Mouse (Mus musculus) ZHBTc4 (cell line): Measurements from ENCODE around the gene Pcif1.

Source experiments
- DNase-seq: peaks from one replicate; pipeline ENCODE4 v3.0.0-alpha.2; 2011; ENCODE audit warnings: low read depth, low spot score

Pcif1 gene

DNA sequence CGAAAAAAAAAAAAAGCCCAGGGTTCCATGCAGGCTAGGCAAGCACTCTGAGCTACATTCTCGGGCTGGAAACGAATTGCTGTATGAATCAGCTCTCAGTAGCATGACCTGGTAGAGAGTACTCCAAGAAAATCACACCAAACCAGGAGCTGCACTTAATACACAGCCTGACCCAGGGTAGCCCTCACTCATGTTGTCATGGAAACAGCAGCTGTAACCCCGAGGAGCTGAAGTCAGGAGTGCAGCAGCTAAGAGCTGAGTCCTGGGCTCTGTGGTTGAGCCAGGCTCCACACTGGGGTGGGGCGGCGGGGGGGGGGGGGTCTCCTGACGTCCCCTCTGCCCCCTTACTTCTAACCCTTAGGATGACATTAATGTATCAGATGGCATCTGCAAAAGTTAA, 42.9 kb downstream of the Pcif1 start:
- DNase-seq: no peak

DNA sequence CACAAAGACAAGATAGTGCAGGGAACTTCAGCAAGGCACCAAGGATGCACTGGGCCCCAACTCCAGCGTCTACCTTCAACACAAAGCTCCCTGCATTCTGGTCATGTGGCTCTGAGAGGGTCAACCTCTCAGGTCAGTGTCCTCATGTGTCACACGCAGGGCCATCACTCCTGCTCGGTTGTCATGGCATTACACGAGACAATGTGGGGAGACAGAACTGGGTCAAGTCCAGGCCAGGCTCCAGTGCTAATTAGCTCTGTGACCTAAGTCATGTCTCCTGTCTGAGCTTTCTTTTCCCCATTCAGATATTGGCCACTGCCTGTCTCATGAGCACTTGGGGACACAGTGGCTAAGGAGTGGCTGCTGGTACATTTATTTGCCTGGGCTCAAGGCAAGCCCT, 44.2 kb downstream of the Pcif1 start:
- no peak for DNase-seq

- DNase-seq: peak; percentile 83
Observed at GRCm38 (mm10) chr2:164924100-164924857, 45.2 kb downstream of the Pcif1 start.

DNA sequence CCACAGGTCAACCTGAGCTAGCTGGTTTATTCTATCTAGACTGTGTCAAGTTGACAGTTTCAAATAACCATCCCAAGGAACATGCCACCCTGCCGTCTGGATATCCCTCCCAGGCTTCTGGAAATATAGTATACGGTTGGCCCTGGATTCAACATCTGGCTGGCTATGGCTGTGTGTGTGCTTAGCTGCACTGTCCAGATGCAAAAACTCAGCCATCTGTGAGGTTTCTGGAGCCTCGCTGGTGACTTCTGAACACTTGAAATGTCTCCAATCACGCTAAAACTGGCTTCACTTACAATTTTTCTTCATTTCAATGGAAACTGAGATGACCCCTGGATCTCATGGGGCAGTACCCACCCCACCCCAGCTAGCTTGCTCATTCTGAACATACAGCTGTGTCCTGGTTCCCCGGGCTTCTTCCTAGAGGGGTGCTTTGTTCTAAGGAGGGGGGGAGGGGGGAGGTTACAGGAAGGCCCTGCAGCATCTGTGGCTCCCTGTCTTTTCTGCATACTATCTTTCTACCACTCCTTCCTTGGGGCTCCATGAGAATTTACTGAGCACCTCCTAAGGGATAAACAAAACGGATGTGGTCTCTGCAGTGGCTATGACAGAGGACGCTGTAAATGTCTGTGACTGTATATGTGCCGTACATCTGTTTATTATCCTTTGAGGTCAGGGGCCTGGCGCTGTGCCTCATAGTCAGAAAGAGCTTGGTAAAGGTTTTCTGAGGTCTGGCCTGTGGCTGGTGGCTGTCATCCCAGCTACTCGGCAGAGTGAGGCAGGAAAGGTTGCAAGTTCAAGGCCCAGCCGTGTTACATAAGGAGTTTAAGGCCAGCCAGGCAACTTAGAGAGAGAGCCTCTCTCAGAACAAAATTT, 51.8 kb downstream of the Pcif1 start:
- no peak for DNase-seq

DNA sequence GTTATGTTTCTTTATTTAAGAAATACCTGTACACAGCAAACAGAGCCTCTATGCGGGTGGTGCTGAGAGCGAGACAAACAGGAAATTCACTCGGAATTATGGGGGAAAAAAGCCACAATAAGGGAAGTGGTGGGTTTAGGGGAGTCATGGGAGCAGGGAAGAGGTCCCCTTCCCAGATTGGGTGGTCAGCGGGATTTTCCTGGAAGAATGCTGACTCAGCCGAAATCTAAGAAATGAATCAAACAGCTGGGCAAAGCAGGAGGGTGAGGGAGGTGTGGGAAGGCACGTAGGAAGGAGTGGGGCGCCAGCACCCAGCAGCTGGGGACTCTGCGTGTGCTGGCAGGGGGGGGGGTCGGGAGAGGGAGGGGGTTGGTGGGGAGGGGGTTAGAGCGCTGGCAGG, 54.4 kb downstream of the Pcif1 start:
- DNase-seq: no peak

- DNase-seq: no peak
Observed at GRCm38 (mm10) chr2:164935991-164936390, 56.9 kb downstream of the Pcif1 start.

GRCm38 (mm10) chr2:164938146-164939091, 59.3 kb downstream of the Pcif1 start:
- peak; percentile 94 for DNase-seq

DNA sequence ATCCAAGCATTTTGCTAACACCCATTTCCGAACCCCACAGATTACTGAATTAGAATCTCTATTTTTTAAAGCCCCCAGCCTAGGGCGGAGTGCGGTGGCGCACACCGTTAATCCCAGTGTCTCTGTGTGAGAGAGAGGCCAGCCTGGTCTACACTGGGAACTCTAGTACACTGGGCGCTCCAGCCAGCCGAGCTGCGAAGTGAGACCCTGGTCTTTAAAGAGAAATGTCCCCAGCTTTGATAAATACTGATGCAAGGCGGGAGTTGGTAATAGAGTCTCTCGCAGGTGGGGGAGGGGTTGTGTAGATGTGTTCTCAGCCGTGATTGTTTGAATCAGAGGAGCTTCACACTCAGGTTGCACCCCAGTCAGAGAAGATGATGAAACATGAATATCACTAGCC, 60.0 kb downstream of the Pcif1 start:
- no peak for DNase-seq

- DNase-seq: no peak
Observed at GRCm38 (mm10) chr2:164940140-164940830, 61.2 kb downstream of the Pcif1 start, which contains the start of gene Mmp9. Gene Mmp9, plus strand, starts transcription at chr2:164940780.

DNA sequence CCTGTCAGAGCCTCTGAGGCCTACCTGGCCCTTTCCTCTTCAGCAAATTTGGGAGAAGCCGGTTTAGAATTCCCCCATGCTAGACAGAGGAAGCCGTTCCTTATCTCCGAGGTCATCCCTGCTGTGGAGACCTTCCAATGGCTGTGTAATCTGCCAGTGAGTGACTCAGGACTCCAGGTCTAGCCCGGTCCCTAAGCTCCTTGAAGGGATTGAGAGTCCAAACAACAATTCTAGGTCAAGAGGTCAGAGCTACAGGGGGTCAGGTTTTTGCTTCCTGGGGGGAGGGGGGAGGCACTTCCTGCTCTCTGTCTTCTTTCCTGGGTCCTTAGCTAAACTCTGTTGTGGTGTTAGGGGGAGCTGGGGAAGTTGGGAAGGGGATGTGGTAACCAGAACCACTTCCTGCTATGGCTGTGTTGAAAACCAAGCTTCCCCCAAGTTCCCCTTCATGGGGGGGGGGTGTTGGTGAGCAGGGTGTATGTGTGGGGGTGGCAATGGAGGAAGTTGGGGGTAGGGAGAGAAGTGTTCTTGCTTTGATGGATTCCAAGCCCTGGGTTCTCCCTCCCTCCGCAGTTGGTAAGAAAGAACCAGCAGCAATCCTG, 63.7 kb downstream of the Pcif1 start:
- peak; percentile 78 for DNase-seq
